In the genomic region with DNA sequence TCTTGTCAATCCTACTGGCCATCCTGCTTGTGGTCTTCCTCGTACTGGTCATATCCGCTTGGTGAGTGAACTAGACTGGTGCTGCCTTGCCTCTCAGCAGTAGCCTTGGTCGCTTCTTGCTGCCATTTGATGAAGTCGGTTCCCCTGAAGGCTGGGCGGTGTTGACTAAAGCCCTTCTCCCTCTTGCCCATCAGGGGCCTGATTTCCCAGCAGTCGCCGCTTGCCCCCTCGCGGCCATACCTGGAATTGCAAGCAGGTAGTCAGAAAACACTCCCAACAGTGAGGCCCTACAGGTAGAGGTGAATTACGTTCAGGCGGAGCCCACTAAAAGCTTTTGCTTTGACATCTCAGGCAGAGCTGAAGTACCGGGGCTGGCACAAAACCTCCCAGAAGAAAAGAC, we compare ENCODE assay signal across 9 mouse cellular contexts. TPM values are rescaled to one million over a fixed set of nuclear protein-coding genes. Genes with fewer than 3 reads are reported as not detected.
DNase-seq lines count a peak whose midpoint lies in the region; ATAC-seq and TF ChIP-seq lines count a peak whose summit lies in the region.
"Had no signal": no experiment of that assay in that cellular context is flagged by ENCODE, and none has a peak within 500 bp of the region (broad histone marks: within the 10 kb centered on the region; RNA-seq: fewer than 3 reads in every experiment).

No protein-coding gene starts in this region.

- H3K4me1 ChIP-seq in G1E (ENCODE audit: insufficient read depth, low read depth, low read length), result no peaks in the 10 kb centered on the region
- H3K4me1 ChIP-seq in embryonic facial prominence, embryonic 10.5 days, result peaks cover 19% of the 10 kb centered on the region

- no peak overlapping the region; the same call in 1 of the 2 replicates for H3K27ac ChIP-seq in embryonic facial prominence, embryonic 10.5 days (replicated peaks)
- H3K27ac ChIP-seq: limb, embryonic 15.5 days had no signal

- no peak overlapping the region for H3K4me3 ChIP-seq in G1E (ENCODE audit: low read depth, low read length)
- no peak overlapping the region for H3K4me3 ChIP-seq in embryonic facial prominence, embryonic 10.5 days
- H3K4me3 ChIP-seq: limb, embryonic 15.5 days had no signal

- DNase-seq in G1E (ENCODE audit: low spot score), result peak; percentile 58
- peak; percentile 90 for DNase-seq in adrenal gland, postnatal 10 days
- peak; percentile 86 for DNase-seq in embryonic facial prominence, embryonic 10.5 days (ENCODE audit: low spot score)
- peak; percentile 63 to 72 for DNase-seq in layer of hippocampus, postnatal 36 days
- peak; percentile 51 to 80 for DNase-seq in spleen, adult 18-20 months

- no peaks in the 10 kb centered on the region for H3K36me3 ChIP-seq in G1E (replicated peaks)
- no peaks in the 10 kb centered on the region for H3K36me3 ChIP-seq in embryonic facial prominence, embryonic 10.5 days (replicated peaks)
- H3K36me3 ChIP-seq: limb, embryonic 15.5 days had no signal

- no peak for ATAC-seq in G1E (ENCODE audit: extremely low read depth, insufficient number of reproducible peaks, low FRiP score, poor library complexity, severe bottlenecking)
- ATAC-seq in hematopoietic stem cell, adult 5-6 weeks (replicated peaks in 1 of 2; ENCODE audit: insufficient read depth in 1 of 2, low FRiP score in 2 of 2, low TSS enrichment in 1 of 2, low read depth in 1 of 2, poor library complexity in 2 of 2, severe bottlenecking in 2 of 2), result peak; percentile 55 to 73; a peak in 2 of 4 replicates
- ATAC-seq in megakaryocyte-erythroid progenitor cell, adult 5-6 weeks (replicated peaks; ENCODE audit: low FRiP score, low TSS enrichment, poor library complexity, severe bottlenecking), result peak; percentile 71
- no peak; the same call in 1 of the 2 replicates for ATAC-seq in erythroid progenitor cell, adult 5-6 weeks (replicated peaks; ENCODE audit: low FRiP score, poor library complexity, severe bottlenecking)

- 8% methylated on average over 12 of the region's 12 CpGs for WGBS in embryonic facial prominence, embryonic 10.5 days

- H3K27me3 ChIP-seq in G1E (ENCODE audit: insufficient read depth, low read length), result peaks cover 46% of the 10 kb centered on the region
- peaks cover 22% of the 10 kb centered on the region for H3K27me3 ChIP-seq in embryonic facial prominence, embryonic 10.5 days (replicated peaks; ENCODE audit: low read depth, poor library complexity, severe bottlenecking)

- no peaks in the 10 kb centered on the region for H3K9me3 ChIP-seq in G1E (replicated peaks)
- no peaks in the 10 kb centered on the region for H3K9me3 ChIP-seq in embryonic facial prominence, embryonic 10.5 days
- H3K9me3 ChIP-seq: limb, embryonic 15.5 days had no signal

- TF ChIP-seq CTCF in G1E (IDR thresholded peaks at IDR 0.05; ENCODE audit: low read depth, low read length), result peak; percentile 90

RNA-seq across cellular contexts. Expression of gene Upk3bl, which starts 7.3 kb away (rescaled TPM):
- not detected in 2 replicates for total RNA-seq in G1E (2014; fragmentation: Nextera tagmentation)
- total RNA-seq in G1E (2017), result not detected in 2 replicates
- not detected in 2 replicates for polyA plus RNA-seq in G1E (2012)
- total RNA-seq in adrenal gland, postnatal 10 days (2021), result under 1 TPM; 0.39 to 0.45 TPM
- polyA plus RNA-seq in embryonic facial prominence, embryonic 10.5 days (2016; fragmentation: Nextera tagmentation; extraction: Ambion mirVana), result 6.0 and 6.7 TPM in 2 replicates
- not detected in 2 replicates for total RNA-seq in hematopoietic stem cell, adult 5-6 weeks (2017)
- not detected for total RNA-seq in layer of hippocampus, postnatal 36 days (2021)
- not detected in 2 replicates for total RNA-seq in megakaryocyte-erythroid progenitor cell, adult 5-6 weeks (2014; fragmentation: Nextera tagmentation)
- total RNA-seq in megakaryocyte-erythroid progenitor cell, adult 5-6 weeks (2017), result not detected in 2 replicates
- total RNA-seq in erythroid progenitor cell, adult 5-6 weeks (2015; ENCODE audit: low replicate concordance), result not detected in 2 replicates
- total RNA-seq in erythroid progenitor cell, adult 5-6 weeks (2017; ENCODE audit: low replicate concordance), result not detected in 2 replicates

RNA-seq across cellular contexts. Expression of gene Rasa4, which starts 22.1 kb away (rescaled TPM):
- 0.29 TPM in 1 of 2 replicates, not detected in the other for total RNA-seq in G1E (2014; fragmentation: Nextera tagmentation)
- 0.38 and 0.81 TPM in 2 replicates for total RNA-seq in G1E (2017)
- 0.11 and 0.18 TPM in 2 replicates for polyA plus RNA-seq in G1E (2012)
- 10 to 100 TPM in 1 of 2 experiments, 1 to 10 TPM in 1; 8.4 to 13.7 TPM for total RNA-seq in adrenal gland, postnatal 10 days (2021)
- 2.4 and 4.7 TPM in 2 replicates for polyA plus RNA-seq in embryonic facial prominence, embryonic 10.5 days (2016; fragmentation: Nextera tagmentation; extraction: Ambion mirVana)
- 25.2 and 27.2 TPM in 2 replicates for total RNA-seq in hematopoietic stem cell, adult 5-6 weeks (2017)
- 1 to 10 TPM; 2.2 to 3.2 TPM for total RNA-seq in layer of hippocampus, postnatal 36 days (2021)
- 3.9 and 5.2 TPM in 2 replicates for total RNA-seq in megakaryocyte-erythroid progenitor cell, adult 5-6 weeks (2014; fragmentation: Nextera tagmentation)
- 1.7 and 2.1 TPM in 2 replicates for total RNA-seq in megakaryocyte-erythroid progenitor cell, adult 5-6 weeks (2017)
- total RNA-seq in erythroid progenitor cell, adult 5-6 weeks (2015; ENCODE audit: low replicate concordance), result 2.5 and 10.5 TPM in 2 replicates
- 0.83 and 2.8 TPM in 2 replicates for total RNA-seq in erythroid progenitor cell, adult 5-6 weeks (2017; ENCODE audit: low replicate concordance)

RNA-seq across cellular contexts. Expression of gene Upk3b, which starts 23.3 kb away (rescaled TPM):
- total RNA-seq in G1E (2014; fragmentation: Nextera tagmentation) (not detected in 2 replicates), G1E (2017) (0.05 and 0.06 TPM in 2 replicates)
- polyA plus RNA-seq in G1E (2012), result 0.03 TPM in 1 of 2 replicates, not detected in the other
- total RNA-seq in adrenal gland, postnatal 10 days (2021), result 10 to 100 TPM; 13.2 to 14.6 TPM
- 0.32 and 0.78 TPM in 2 replicates for polyA plus RNA-seq in embryonic facial prominence, embryonic 10.5 days (2016; fragmentation: Nextera tagmentation; extraction: Ambion mirVana)
- total RNA-seq in hematopoietic stem cell, adult 5-6 weeks (2017), result not detected in 2 replicates
- total RNA-seq in layer of hippocampus, postnatal 36 days (2021), result not detected
- total RNA-seq in megakaryocyte-erythroid progenitor cell, adult 5-6 weeks (2014; fragmentation: Nextera tagmentation), result not detected in 2 replicates
- total RNA-seq in megakaryocyte-erythroid progenitor cell, adult 5-6 weeks (2017), result not detected in 2 replicates
- not detected in 2 replicates for total RNA-seq in erythroid progenitor cell, adult 5-6 weeks (2015; ENCODE audit: low replicate concordance)
- total RNA-seq in erythroid progenitor cell, adult 5-6 weeks (2017; ENCODE audit: low replicate concordance), result not detected in 2 replicates

RNA-seq across cellular contexts. Expression of gene Polr2j, which starts 54.9 kb away (rescaled TPM):
- total RNA-seq in G1E (2014; fragmentation: Nextera tagmentation), result 71.5 and 76.8 TPM in 2 replicates
- 192 and 216 TPM in 2 replicates for total RNA-seq in G1E (2017)
- 99.2 and 163 TPM in 2 replicates for polyA plus RNA-seq in G1E (2012)
- 10 to 100 TPM; 84.1 to 89.4 TPM for total RNA-seq in adrenal gland, postnatal 10 days (2021)
- 300 and 301 TPM in 2 replicates for polyA plus RNA-seq in embryonic facial prominence, embryonic 10.5 days (2016; fragmentation: Nextera tagmentation; extraction: Ambion mirVana)
- total RNA-seq in hematopoietic stem cell, adult 5-6 weeks (2017), result 73.1 and 96.1 TPM in 2 replicates
- total RNA-seq in layer of hippocampus, postnatal 36 days (2021), result 10 to 100 TPM; 64.0 to 75.6 TPM
- 227 and 248 TPM in 2 replicates for total RNA-seq in megakaryocyte-erythroid progenitor cell, adult 5-6 weeks (2014; fragmentation: Nextera tagmentation)
- total RNA-seq in megakaryocyte-erythroid progenitor cell, adult 5-6 weeks (2017), result 163 and 177 TPM in 2 replicates
- 34.4 and 43.2 TPM in 2 replicates for total RNA-seq in erythroid progenitor cell, adult 5-6 weeks (2015; ENCODE audit: low replicate concordance)
- total RNA-seq in erythroid progenitor cell, adult 5-6 weeks (2017; ENCODE audit: low replicate concordance), result 32.5 and 45.4 TPM in 2 replicates

Comparison
In these comparisons a context has a peak if more than half of its experiments do, and no peak if none do; other contexts are left out.
1. ATAC-seq: peak in hematopoietic stem cell, adult 5-6 weeks (2 of 2) and megakaryocyte-erythroid progenitor cell, adult 5-6 weeks (single experiment); none in G1E (single experiment) and erythroid progenitor cell, adult 5-6 weeks (single experiment).
2. RNA of gene Upk3b, which starts 23.3 kb away (total RNA-seq): 13.2 to 14.6 TPM in adrenal gland, postnatal 10 days; 0.05 to 0.06 TPM in G1E, not detected in hematopoietic stem cell, adult 5-6 weeks, not detected in layer of hippocampus, postnatal 36 days, not detected in megakaryocyte-erythroid progenitor cell, adult 5-6 weeks and not detected in erythroid progenitor cell, adult 5-6 weeks; every median in the first group is over 10 times any median in the second.
3. Peak in every context shown above with its lines, with median percentiles within 50 percentile points of each other: DNase-seq.